Mouse (Mus musculus): Measurements from ENCODE around the gene Rnf135. TPM values are rescaled to one million over a fixed set of nuclear protein-coding genes. Genes with fewer than 3 reads are reported as not detected.
"Not testable (repeated sequence)": the region's sequence is repeated elsewhere in the genome, so short reads cannot be mapped to it uniquely, and the experiment has no call there.

Rnf135 gene
- polyA plus RNA-seq, 1 experiment from 2014 or later = 8.4 TPM

DNA sequence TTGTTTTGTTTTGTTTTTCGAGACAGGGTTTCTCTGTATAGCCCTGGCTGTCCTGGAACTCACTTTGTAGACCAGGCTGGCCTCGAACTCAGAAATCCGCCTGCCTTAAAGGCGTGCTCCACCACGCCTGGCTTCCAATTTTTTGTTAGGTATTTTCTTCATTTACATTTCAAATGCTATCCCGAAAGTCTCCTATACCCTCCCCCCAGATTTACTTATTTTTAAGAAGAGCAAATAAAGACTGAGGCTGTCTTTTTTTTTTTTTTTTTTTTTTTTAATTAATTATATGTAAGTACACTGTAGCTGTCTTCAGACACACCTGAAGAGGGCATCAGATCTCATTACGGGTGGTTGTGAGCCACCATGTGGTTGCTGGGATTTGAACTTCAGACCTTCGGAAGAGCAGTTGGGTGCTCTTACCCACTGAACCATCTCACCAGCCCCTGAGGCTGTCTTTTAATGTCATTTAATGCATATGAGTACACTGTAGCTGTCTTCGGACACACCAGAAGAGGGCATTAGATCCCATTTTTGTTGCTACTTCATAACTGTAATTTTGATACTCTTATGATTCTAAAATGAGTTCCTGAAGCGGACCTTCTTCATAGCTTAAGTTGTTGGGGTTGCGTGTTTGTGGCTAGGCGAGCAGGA, 472 bp upstream of the Rnf135 start:
- H3K4me3 ChIP-seq (ENCODE audit: low read depth, low read length) = peak overlapping the region; percentile 52
- not testable (repeated sequence) for H3K9ac ChIP-seq (replicated peaks; ENCODE audit: low read depth, low read length); H3K27ac ChIP-seq (ENCODE audit: low read length); H3K4me1 ChIP-seq (ENCODE audit: control insufficient read depth, insufficient read depth, low read length); H3K36me3 ChIP-seq (ENCODE audit: control insufficient read depth, insufficient read depth, low read length); H3K27me3 ChIP-seq (ENCODE audit: control insufficient read depth, insufficient read depth, low read length); H3K9me3 ChIP-seq (ENCODE audit: control insufficient read depth, low read depth, low read length)
- ATAC-seq (ENCODE audit: insufficient number of reproducible peaks, insufficient read depth, low FRiP score, low read depth) = peak; percentile 47; the same call in 1 of the 2 replicates
- 43% methylated on average over 12 of the region's 12 CpGs for WGBS
- peak overlapping the region; percentile 46 for H3K4me2 ChIP-seq (replicated peaks; ENCODE audit: low read depth, low read length)

DNA sequence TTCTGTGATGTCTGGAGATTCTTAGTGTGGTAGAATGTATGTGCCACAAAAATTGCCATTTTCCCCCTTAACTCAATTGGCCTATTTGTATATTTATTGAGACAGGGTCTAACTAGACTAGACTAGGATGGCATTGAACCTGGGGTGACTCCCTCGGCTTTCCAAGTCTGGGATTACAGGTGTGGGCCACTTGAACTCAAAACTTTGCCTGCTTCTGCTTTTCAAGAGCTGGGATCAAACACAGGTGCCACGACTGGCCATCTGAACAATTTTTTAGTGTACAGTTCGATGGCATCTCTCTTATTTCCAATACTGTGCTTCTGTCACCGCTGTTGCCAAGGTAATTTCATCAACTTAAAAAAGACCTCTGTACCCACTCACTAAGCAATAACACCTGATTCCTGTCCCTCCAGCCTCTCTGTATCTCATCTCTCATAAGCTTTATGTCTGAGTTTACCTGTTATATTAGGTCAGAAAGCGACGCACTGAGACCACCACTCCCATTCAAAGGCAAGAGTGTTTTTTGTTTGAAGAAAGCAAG, 950 bp downstream of the Rnf135 start:
- Histone ChIP-seq H3K36me3 (ENCODE audit: control insufficient read depth, insufficient read depth, low read length) (no peaks in the 10 kb centered on the region), H3K9ac (replicated peaks; ENCODE audit: low read depth, low read length) (no peak overlapping the region; the same call in 1 of the 2 replicates), H3K9me3 (ENCODE audit: control insufficient read depth, low read depth, low read length) (no peaks in the 10 kb centered on the region), H3K27ac (ENCODE audit: low read length) (no peak overlapping the region), H3K4me3 (ENCODE audit: low read depth, low read length) (peak overlapping the region; percentile 52), H3K27me3 (ENCODE audit: control insufficient read depth, insufficient read depth, low read length) (no peaks in the 10 kb centered on the region), H3K4me1 (ENCODE audit: control insufficient read depth, insufficient read depth, low read length) (no peaks in the 10 kb centered on the region), H3K4me2 (replicated peaks; ENCODE audit: low read depth, low read length) (peak overlapping the region; percentile 46)
- no peak for ATAC-seq (ENCODE audit: insufficient number of reproducible peaks, insufficient read depth, low FRiP score, low read depth)
- 83% methylated on average over 6 of the region's 6 CpGs for WGBS

DNA sequence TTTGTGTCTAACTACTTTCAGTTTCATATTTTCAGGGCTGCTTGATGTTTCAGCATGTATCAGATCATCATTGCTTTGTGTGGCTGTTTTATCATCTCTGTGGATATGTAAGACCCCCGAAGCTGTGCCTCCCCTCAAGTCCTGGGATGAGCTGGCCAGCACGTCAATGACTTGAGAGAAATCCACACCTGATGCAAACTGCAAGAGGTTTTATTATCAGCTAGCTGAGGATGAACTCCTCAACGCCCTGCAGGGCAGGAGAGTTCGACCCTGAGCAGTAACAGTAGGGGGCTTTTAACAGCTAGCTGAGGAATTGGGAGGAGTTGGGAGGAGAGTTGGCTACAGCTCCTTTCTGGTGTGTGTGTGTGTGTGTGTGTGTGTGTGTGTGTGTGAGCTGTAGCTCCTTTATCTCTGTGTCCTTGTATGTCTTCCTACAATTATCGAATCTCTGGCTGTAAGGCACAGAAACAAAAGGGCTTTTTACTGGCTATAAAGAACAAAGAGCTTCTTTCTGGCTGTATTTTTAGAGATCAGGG, 1.9 kb downstream of the Rnf135 start:
- H3K9me3 ChIP-seq (ENCODE audit: control insufficient read depth, low read depth, low read length); H3K9ac ChIP-seq (replicated peaks; ENCODE audit: low read depth, low read length); H3K27me3 ChIP-seq (ENCODE audit: control insufficient read depth, insufficient read depth, low read length); ATAC-seq (ENCODE audit: insufficient number of reproducible peaks, insufficient read depth, low FRiP score, low read depth); H3K4me3 ChIP-seq (ENCODE audit: low read depth, low read length); H3K27ac ChIP-seq (ENCODE audit: low read length); H3K36me3 ChIP-seq (ENCODE audit: control insufficient read depth, insufficient read depth, low read length); H3K4me1 ChIP-seq (ENCODE audit: control insufficient read depth, insufficient read depth, low read length); H3K4me2 ChIP-seq (replicated peaks; ENCODE audit: low read depth, low read length): not testable (repeated sequence)
- 64% methylated on average over 5 of the region's 5 CpGs for WGBS

DNA sequence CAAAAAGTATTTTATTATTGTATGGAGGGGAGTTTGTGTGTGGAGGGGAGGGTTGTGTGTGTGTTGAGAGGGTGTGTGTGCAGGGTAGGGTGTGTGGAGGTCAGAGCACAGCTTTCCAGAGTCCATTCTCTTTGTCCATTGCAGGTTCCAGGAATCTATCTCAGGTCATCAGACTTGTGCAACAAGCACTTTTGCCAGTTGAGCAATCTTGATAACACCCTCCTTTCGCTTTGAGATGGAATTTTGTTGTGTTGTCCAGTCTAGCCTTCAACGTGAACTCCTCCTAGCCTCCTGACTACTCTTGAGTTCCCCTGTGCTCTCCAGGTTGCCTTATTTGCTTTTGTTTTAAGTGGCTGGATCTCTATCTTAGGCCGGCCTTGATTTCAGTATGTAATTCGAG, 6.6 kb downstream of the Rnf135 start:
- Histone ChIP-seq H3K4me3 (ENCODE audit: low read depth, low read length) (no peak overlapping the region), H3K9me3 (ENCODE audit: control insufficient read depth, low read depth, low read length) (no peaks in the 10 kb centered on the region), H3K27ac (ENCODE audit: low read length) (no peak overlapping the region), H3K4me2 (replicated peaks; ENCODE audit: low read depth, low read length) (no peak overlapping the region), H3K27me3 (ENCODE audit: control insufficient read depth, insufficient read depth, low read length) (no peaks in the 10 kb centered on the region), H3K36me3 (ENCODE audit: control insufficient read depth, insufficient read depth, low read length) (no peaks in the 10 kb centered on the region; the same call in 1 of the 2 replicates), H3K4me1 (ENCODE audit: control insufficient read depth, insufficient read depth, low read length) (no peaks in the 10 kb centered on the region), H3K9ac (replicated peaks; ENCODE audit: low read depth, low read length) (no peak overlapping the region)
- ATAC-seq (ENCODE audit: insufficient number of reproducible peaks, insufficient read depth, low FRiP score, low read depth) = no peak
- 51% methylated on average over 4 of the region's 4 CpGs for WGBS

DNA sequence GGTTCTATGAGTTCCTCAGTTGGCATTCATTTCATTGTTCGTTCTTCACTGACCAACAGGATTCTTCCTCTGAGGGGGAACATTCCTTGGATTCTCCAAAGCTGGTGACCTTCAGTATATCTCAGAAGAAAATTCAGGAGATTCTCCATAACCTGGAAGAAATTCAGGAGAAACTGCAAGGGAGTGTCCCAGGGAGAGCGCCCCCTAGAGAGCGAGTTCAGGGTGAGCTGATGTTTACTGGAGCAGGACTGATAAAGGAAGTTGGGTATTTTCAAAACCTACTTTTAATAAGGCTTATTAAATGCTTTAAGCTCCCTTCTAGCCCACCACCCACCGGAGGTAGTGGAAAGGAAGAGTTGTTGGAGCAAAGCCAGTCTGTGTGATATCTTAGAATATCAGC, 10.2 kb downstream of the Rnf135 start:
- Histone ChIP-seq H3K4me3 (ENCODE audit: low read depth, low read length) (no peak overlapping the region), H3K4me1 (ENCODE audit: control insufficient read depth, insufficient read depth, low read length) (no peaks in the 10 kb centered on the region), H3K9ac (replicated peaks; ENCODE audit: low read depth, low read length) (no peak overlapping the region), H3K36me3 (ENCODE audit: control insufficient read depth, insufficient read depth, low read length) (no peaks in the 10 kb centered on the region; the same call in 1 of the 2 replicates), H3K27ac (ENCODE audit: low read length) (no peak overlapping the region), H3K4me2 (replicated peaks; ENCODE audit: low read depth, low read length) (no peak overlapping the region), H3K9me3 (ENCODE audit: control insufficient read depth, low read depth, low read length) (no peaks in the 10 kb centered on the region), H3K27me3 (ENCODE audit: control insufficient read depth, insufficient read depth, low read length) (no peaks in the 10 kb centered on the region)
- 76% methylated on average over 4 of the region's 4 CpGs for WGBS
- no peak for ATAC-seq (ENCODE audit: insufficient number of reproducible peaks, insufficient read depth, low FRiP score, low read depth)

DNA sequence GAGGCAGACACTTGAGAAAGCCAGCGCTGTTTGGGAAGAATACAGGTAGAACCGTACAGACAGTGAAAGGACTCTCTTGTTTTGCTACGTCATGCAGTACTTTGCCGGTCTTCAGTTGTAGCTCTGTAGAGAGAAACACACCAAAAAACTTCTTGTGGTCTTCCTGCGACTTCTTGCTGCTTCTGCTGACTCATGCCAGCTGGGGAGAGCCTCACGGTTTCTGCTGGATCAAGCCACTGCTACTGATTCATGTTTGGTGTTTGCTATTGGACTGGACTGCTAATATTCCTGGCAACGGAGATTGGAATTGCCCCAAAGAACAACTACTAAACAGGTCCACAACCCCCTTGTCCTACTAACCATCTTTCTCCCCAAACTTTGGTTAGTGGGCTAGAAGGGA, 12.7 kb downstream of the Rnf135 start:
- WGBS = 86% methylated on average over 7 of the region's 7 CpGs

DNA sequence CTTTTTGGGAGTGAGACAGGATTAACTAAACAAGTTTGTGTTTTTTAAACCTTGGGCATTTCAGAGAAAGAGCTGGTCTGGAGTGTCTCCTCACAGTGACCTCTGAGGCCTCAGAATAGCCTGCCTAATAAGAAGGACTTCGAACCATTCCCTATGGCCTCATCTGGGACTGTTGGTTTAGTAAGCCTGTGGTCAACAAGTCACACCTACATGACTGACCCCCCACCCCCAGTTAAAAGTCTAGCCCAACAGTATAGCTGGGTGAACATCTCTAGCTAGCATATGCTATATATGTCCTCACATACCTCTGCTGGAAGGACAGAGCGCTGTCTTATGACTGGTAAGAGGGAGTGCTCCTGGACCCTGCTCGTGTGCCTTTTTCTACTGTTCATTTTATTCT, 15.7 kb downstream of the Rnf135 start:
- WGBS = 81% methylated on average over 3 of the region's 3 CpGs
- H3K9ac ChIP-seq (replicated peaks; ENCODE audit: low read depth, low read length) = no peak overlapping the region
- ATAC-seq (ENCODE audit: insufficient number of reproducible peaks, insufficient read depth, low FRiP score, low read depth) = no peak
- H3K36me3 ChIP-seq (ENCODE audit: control insufficient read depth, insufficient read depth, low read length) = no peaks in the 10 kb centered on the region
- H3K4me3 ChIP-seq (ENCODE audit: low read depth, low read length) = no peak overlapping the region
- H3K27ac ChIP-seq (ENCODE audit: low read length) = no peak overlapping the region
- no peaks in the 10 kb centered on the region for H3K9me3 ChIP-seq (ENCODE audit: control insufficient read depth, low read depth, low read length)
- H3K27me3 ChIP-seq (ENCODE audit: control insufficient read depth, insufficient read depth, low read length) = no peaks in the 10 kb centered on the region
- no peak overlapping the region for H3K4me2 ChIP-seq (replicated peaks; ENCODE audit: low read depth, low read length)
- H3K4me1 ChIP-seq (ENCODE audit: control insufficient read depth, insufficient read depth, low read length) = no peaks in the 10 kb centered on the region

More for the DNA sequence above, 12.7 kb downstream of the Rnf135 start:
- no peaks in the 10 kb centered on the region for H3K9me3 ChIP-seq (ENCODE audit: control insufficient read depth, low read depth, low read length)
- no peak overlapping the region for H3K27ac ChIP-seq (ENCODE audit: low read length)
- no peaks in the 10 kb centered on the region for H3K36me3 ChIP-seq (ENCODE audit: control insufficient read depth, insufficient read depth, low read length)
- no peaks in the 10 kb centered on the region for H3K27me3 ChIP-seq (ENCODE audit: control insufficient read depth, insufficient read depth, low read length)
- H3K4me2 ChIP-seq (replicated peaks; ENCODE audit: low read depth, low read length) = no peak overlapping the region
- no peak for ATAC-seq (ENCODE audit: insufficient number of reproducible peaks, insufficient read depth, low FRiP score, low read depth)
- H3K9ac ChIP-seq (replicated peaks; ENCODE audit: low read depth, low read length) = no peak overlapping the region
- H3K4me3 ChIP-seq (ENCODE audit: low read depth, low read length) = no peak overlapping the region
- H3K4me1 ChIP-seq (ENCODE audit: control insufficient read depth, insufficient read depth, low read length) = no peaks in the 10 kb centered on the region

DNA sequence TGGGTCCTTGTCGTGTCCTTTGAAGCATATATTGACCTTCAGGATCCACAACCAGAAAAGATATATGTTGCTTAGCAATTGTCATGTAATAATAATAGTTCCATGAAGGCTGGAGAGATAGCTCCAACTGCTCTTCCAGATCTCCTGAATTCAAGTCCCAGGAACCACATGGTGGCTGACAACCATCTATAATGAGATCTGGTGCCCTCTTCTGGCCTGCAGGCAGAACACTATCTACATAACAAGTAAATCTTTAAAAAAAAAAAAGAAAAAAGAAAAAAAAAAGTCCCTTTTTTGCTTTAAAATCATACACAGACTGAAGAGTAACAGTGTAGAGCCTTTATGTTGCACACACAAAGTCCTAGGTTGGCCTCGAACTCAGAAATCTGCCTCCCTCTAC, 16.1 kb downstream of the Rnf135 start:
- Histone ChIP-seq H3K27me3 (ENCODE audit: control insufficient read depth, insufficient read depth, low read length) (no peaks in the 10 kb centered on the region), H3K4me3 (ENCODE audit: low read depth, low read length) (no peak overlapping the region), H3K9ac (replicated peaks; ENCODE audit: low read depth, low read length) (no peak overlapping the region), H3K9me3 (ENCODE audit: control insufficient read depth, low read depth, low read length) (no peaks in the 10 kb centered on the region), H3K36me3 (ENCODE audit: control insufficient read depth, insufficient read depth, low read length) (no peaks in the 10 kb centered on the region), H3K4me1 (ENCODE audit: control insufficient read depth, insufficient read depth, low read length) (no peaks in the 10 kb centered on the region), H3K27ac (ENCODE audit: low read length) (no peak overlapping the region), H3K4me2 (replicated peaks; ENCODE audit: low read depth, low read length) (no peak overlapping the region)
- no peak for ATAC-seq (ENCODE audit: insufficient number of reproducible peaks, insufficient read depth, low FRiP score, low read depth)
- 94% methylated on average over 2 of the region's 2 CpGs for WGBS
